Mouse (Mus musculus): ENCODE measurements around the gene D7Ertd443e.

Gene D7Ertd443e

DNA sequence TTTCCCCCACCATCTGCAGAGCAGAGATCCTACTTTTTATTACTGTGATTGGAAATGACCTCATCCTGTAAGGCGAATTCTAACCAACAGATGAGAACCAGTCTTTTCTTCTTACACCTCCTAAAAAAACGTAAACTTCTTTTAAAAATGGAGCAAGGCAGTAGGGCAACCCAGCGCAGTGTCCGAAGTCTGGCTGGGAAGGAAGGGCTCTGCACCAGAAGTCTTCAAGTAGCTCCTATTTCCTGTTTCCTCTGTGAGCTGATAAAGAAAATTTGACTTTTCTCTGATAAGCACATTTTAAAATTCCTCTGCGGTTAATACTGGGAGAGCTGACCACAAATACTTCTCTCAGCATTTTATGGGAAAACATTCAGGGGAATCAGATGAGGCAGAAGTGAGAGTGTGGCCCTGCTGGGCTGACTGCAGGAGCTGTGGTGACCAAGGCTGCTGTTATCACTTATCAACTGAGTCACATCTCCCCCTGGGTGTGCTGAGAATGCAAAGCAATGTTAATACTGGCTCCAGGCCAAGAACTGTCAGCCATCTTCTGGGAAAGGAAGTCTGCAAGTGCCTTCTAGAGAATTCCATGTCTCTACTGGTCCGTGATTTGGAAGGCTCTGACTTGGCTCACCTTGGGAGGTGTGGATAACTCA is 97.8 kb downstream of the D7Ertd443e start:
- DNase-seq: no peak

DNA sequence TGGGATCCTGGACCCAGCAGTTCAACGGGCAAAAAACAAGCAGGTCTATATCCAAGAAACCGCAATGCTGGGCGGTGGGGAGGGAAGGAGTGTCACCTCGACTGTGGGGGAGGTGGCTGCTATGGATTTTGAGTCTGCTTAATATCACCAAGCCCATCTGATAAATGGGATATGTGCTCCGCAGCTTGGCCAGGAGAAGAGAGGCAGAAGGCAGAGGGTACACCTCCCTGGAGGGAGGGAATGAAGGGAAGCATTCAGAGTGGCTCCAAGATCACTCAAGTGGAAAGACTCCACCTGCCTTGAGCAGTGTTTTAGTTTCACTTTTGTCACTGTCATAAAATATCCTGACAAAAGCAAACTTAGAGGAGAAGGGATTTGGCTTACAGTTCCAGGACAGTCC is 112.5 kb downstream of the D7Ertd443e start:
- DNase-seq: no peak

DNA sequence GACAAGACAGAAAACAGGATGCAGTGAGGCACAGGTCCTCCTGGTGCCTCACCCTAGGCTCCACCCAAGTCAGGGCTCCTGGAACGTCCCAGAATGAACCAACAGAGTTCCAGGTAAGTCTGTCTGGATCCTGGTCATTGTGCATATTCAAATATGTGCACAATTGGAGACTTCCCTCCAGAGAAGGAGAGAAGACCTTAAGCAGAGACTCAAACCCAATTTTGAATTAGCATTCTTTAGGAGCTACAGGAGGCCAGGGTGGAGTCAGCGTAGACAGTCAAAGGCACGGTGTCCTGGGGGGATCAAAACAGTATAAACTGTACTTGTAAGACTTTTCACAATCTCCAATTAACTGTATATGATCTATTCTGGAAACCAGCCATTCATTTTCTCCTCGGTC is 113.0 kb downstream of the D7Ertd443e start:
- DNase-seq: no peak

DNA sequence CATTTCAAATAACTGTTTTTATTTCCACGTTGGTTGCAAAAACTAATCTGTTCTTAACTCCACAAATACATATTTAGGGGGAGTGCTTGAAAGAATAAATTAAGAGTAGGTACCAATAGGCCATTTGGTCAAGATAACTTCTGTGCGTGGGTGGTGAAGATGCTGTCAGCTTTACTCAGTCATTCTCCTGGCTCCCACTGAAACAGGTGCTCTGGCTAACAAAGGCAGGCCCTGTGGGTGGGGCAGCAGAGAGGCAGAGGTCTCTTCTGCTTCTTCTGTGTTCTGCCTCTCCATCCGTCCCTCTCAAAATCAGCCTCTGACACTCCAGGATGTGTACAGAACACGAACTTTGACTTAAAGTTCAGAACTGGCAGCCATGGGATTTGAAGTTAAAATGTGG is 119.7 kb downstream of the D7Ertd443e start:
- no peak for DNase-seq

DNA sequence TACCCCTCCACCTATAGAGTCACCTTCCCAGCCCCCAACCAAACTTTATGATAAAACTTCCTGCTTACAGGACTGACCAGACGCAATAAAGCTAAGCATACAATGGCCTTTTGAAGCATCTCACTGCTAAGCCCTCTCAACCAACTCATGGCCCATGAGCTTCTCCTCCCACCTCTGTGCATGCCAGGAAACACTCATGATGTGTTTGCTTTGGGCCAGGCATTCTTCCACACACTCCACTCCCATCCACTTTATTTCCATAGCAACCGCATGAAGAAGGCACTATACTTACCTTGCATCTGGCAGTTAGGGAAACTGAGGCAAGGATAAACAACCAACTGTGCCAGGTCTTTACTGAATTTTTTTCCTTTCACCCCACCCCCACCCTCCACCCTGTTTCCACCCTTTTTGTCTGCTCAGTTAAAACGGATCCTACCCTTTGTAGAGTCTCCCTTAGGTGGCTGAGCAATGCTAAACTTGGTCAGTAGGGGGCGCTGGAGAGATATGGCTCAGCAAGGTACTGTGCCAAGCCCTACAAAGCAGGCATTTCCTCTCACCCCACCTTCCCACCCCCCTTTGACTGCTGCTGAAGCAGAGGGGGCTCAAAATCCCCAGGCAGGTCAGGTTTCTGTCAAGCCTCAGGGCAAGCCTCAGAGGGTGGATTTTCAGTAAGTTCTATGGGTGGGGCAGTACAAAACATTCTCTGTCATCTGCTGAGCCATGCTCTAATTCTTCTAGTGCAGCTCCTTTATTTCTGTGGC is 122.1 kb downstream of the D7Ertd443e start:
- DNase-seq: peak; percentile 31

GRCm38 (mm10) chr7:134261003-134261701 is 124.3 kb downstream of the D7Ertd443e start:
- DNase-seq: no peak

DNA sequence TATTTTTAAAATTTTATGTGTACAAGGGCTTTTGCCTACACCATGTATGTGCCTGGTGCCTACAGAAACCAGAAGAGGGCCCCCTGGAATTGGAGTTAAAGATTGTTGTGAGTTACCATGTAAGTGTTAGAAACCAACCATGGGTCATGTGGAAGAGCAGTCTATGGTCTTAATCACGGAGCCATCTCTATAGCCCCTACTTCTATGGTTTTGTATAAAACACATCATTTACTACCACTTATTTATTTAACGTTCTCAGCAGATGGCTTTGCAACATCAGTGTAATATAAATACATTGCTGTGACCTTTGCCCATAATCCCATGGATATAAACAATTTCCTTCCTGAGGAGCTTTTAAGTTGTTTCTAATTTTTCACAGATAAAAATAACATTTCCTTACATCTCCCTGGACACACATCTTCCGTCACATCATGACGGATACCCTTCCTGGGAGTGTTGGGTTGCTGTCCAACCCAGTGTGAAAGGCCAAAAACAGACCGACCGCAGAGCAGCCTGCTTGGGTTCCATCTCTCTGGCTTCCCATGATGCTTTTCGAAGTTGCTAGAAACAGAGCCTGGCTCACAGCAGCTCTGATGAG is 135.1 kb downstream of the D7Ertd443e start:
- DNase-seq: no peak

- DNase-seq: no peak
Measured at GRCm38 (mm10) chr7:134248041-134248440, 137.4 kb downstream of the D7Ertd443e start.

DNA sequence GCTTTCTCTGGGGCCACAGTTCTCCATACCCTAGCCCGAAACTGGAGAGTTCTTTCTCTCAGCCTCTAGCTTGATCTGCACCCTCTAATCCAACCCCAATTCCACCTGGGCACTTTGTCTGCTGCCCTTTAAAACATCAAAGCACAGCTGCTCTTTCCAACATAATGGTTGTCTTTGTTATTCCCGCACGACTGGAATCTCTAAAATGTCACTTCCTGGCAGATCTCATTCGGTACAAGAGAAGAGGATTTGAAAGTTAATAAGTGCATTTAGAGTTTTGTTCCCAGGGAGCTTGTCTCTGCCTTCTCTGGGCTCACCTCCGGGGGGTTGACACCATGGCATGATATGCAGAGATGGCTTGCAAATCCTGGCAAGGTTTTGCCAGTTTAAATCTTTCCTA is 138.8 kb downstream of the D7Ertd443e start:
- DNase-seq: no peak

DNA sequence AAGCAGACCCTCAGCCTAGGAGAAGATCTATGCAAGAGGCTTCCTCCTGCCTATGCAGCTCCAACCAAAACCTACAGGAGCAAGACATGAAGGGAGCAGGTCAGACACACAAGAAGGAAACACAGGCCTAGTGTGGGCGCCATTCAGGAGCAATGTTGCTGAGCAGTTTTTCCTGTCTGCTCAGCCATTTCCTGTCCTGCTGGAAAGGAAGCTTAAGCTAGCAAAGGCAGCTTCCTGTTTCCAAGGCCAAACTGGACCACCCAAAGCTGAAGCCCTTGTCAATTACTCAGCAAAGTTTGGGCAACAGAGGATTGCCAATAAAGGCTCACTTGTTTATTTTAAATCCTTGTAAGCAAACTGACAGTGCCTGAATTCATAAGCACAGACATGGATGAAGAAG is 142.7 kb downstream of the D7Ertd443e start:
- DNase-seq: no peak

GRCm38 (mm10) chr7:134241212-134241611 is 144.2 kb downstream of the D7Ertd443e start:
- no peak for DNase-seq

- no peak for DNase-seq
Measured at GRCm38 (mm10) chr7:134240579-134240978, 144.9 kb downstream of the D7Ertd443e start.

DNA sequence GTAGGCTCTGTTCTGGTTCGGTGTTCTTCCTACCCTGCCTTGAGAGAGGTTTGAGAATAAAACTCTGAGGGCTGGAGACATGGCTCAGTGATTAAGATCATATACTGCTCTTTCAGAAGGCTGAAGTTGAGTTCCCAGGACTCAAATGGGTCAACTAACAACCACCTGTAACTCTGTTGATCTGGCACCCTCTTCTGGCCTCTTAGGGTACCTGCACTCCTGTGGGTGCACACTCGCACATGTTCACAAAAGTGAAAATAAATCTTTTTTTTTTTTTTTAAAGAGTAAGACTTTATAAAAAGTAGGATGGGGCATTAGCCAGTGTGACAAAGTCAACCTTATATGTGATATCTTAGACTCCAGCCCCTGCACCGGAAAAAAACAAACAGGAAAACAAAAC is 146.6 kb downstream of the D7Ertd443e start:
- DNase-seq: no peak

DNA sequence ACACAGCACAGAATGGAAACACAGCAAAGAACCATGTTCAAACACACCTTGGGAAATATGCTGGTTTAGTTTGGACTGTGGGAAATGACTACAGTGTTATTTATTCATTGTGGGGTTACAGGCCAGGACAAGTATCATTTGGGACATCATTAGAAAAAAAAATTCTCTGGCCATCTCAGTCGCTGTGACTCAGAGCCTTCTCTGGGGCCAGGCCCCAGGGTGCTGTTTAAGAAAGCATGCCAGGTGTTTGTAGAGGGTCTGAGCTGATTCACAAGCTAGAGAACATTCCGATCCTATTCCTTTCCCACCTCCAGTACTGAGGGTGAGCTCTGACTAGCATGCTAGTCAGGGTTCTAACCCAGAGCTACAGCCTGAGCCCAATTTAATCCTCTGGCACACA is 148.1 kb downstream of the D7Ertd443e start:
- no peak for DNase-seq

GRCm38 (mm10) chr7:134236727-134237126 is 148.7 kb downstream of the D7Ertd443e start:
- DNase-seq: no peak

GRCm38 (mm10) chr7:134235552-134235951 is 149.9 kb downstream of the D7Ertd443e start:
- no peak for DNase-seq

DNA sequence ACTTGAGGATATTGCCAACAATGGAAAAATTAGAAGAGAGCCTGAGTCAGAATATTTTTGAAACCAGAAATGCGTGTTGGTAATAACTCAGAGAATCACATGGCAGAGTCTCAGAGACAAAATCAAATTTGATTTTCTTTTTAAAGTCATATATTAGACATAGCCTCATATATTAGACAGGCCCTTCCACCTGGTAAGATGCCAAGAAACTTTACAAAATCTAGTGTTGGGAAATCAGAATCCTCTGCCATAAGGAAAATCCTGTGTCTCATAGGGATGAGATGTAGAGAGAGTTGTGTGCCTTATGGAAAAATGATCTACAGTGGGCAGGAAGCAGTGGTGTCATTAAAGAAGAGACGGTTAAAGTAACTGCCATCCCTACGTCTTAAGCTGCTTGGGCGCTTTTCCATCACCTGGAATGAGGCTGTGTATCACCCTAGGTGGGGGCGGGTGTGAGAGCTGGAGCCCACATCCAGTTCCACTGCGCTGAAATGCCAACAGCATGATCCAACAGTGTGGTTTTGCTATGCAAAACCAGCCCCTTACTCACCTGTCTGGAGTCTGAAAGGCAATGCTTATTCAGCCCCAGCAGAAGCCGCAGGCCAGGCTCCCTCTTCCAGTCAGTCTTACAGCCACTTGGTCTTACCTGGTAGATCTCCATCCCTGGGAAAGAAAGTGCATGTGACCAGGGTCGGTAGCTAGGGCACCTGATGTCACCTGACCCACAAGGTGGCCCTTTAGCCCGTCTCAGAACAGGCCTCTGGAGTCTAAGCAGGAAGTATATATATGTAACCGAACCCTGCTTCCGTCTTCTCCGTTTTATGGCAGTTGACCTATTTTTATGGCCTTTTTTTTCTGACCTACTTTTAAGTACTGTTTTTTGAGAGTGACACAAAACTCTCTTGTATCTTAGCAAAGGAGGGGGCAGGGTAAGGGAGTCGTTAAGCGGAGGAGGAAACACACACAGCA is 153.8 kb downstream of the D7Ertd443e start, which contains the start of gene Adam12:
TSS of gene Adam12 (minus strand) at position 769 of the 969 bp plus-strand sequence.
- no peak for DNase-seq

GRCm38 (mm10) chr7:134230708-134231107 is 154.8 kb downstream of the D7Ertd443e start:
- DNase-seq: no peak

DNA sequence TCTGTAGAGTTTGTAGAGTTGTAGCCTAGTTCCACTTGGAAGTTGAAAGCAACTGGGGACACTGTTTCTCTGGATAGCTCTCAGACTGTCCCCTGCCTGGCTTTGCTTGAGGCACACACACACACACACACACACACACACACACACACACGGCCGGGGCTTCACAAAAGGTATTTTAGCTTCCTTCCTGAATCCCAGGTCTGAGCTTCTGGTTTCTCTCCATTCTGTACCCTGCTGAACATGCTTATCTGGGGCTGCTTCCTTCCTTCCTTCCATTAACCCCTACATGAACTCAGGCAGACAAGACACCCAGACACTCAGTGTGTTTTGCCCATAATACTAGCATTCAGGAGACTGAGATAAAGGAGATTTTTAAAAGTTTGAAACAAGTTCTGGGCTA is 155.6 kb downstream of the D7Ertd443e start:
- no peak for DNase-seq

DNA sequence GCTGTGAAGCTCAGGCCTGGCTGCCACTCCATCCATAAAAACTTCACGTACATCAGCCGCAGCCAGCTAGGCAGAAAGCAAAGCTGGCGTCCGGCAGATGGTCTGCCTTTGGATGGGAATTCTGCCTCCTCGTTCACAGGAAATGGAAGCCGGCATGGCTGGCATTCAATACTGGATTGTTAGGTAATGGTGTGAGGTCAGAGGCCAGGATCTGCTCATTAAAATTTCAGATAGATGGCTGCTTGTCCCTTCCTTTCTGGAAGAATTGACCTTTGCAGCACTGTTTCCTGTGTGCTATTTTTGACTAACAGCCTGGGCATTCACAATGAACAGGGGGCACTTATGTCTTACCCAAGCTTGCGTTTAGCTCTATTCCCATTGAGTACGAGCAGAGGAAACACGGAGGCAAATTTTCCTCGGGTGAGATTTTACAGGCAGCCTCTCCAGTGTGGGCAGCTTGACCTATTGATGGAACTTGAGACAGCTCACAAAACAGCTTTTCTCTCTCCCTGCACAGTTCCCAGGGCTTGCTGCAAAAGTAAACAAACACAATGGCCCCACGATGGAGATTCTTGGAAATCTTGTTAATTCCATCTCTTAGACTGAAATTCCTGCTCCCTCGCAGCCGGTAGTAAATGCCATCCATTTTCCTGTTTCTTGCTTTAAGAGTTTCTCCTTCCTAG is 157.5 kb downstream of the D7Ertd443e start:
- DNase-seq: no peak

GRCm38 (mm10) chr7:134227101-134227500 is 158.4 kb downstream of the D7Ertd443e start:
- DNase-seq: no peak

- DNase-seq: no peak
Measured at GRCm38 (mm10) chr7:134226231-134226630, 159.2 kb downstream of the D7Ertd443e start.

Measured in cerebellum, adult 11 months (tissue).